Mouse (Mus musculus) CH12.LX (cell line): ENCODE measurements at regions not wholly inside any gene's neighbourhood (a gene's known extent, or its start where the extent isn't known, plus 50 kb on each side); places are given as distances from the start of the nearest gene placed in this dataset.

ENCODE experiments used
- CHD1 ChIP-seq: IDR thresholded peaks from 2 replicates; pipeline ENCODE4 v1.6.1; 2012; ENCODE audit warnings: low read depth, low read length, improper control_type of control experiment, inconsistent platforms
- CHD2 ChIP-seq: IDR thresholded peaks from 2 replicates; pipeline ENCODE4 v1.6.1; 2011; ENCODE audit warnings: low read length, improper control_type of control experiment
- CTCF ChIP-seq, 2 experiments: IDR thresholded peaks in 1 of 2; conservative IDR thresholded peaks in 1 of 2; 2 replicates each; pipeline ENCODE4 v1.5.1; 2011 to 2012; ENCODE audit warnings: low read depth in 2 of 2, low read length in 2 of 2, improper control_type of control experiment in 1 of 2, inconsistent platforms in 1 of 2, mild to moderate bottlenecking in 1 of 2, moderate library complexity in 1 of 2
- ETS1 ChIP-seq: conservative IDR thresholded peaks from 2 replicates; pipeline ENCODE4 v1.6.1; 2012; ENCODE audit warnings: low read depth, mild to moderate bottlenecking, inconsistent platforms, low read length, improper control_type of control experiment, moderate library complexity
- MAX ChIP-seq: IDR thresholded peaks from 2 replicates; pipeline ENCODE4 v1.6.1; 2011; ENCODE audit warnings: low read length, improper control_type of control experiment
- MAZ ChIP-seq: IDR thresholded peaks from 2 replicates; pipeline ENCODE4 v1.6.1; 2012; ENCODE audit warnings: low read depth, mild to moderate bottlenecking, inconsistent platforms, low read length, improper control_type of control experiment, moderate library complexity
- MEF2A ChIP-seq: IDR thresholded peaks from 2 replicates; pipeline ENCODE4 v1.6.1; 2014; ENCODE audit warnings: low read depth, mild to moderate bottlenecking, inconsistent platforms, low read length, improper control_type of control experiment, borderline replicate concordance
- MXI1 ChIP-seq: IDR thresholded peaks from 2 replicates; pipeline ENCODE4 v1.6.1; 2011; ENCODE audit warnings: mild to moderate bottlenecking, low read depth, low read length, improper control_type of control experiment
- MYC ChIP-seq: IDR thresholded peaks from 2 replicates; pipeline ENCODE4 v1.6.1; 2011; ENCODE audit warnings: low read depth, mild to moderate bottlenecking, improper control_type of control experiment, low read length
- POLR2A ChIP-seq: IDR thresholded peaks from 2 replicates; pipeline ENCODE4 v1.6.1; 2011; ENCODE audit warnings: low read depth, mild to moderate bottlenecking, improper control_type of control experiment, low read length
- POLR2AphosphoS2 ChIP-seq: IDR thresholded peaks from 2 replicates; pipeline ENCODE4 v1.6.1; 2011; ENCODE audit warnings: low read depth, low read length, improper control_type of control experiment
- RCOR1 ChIP-seq: conservative IDR thresholded peaks from 2 replicates; pipeline ENCODE4 v1.6.1; 2012; ENCODE audit warnings: low read depth, mild to moderate bottlenecking, inconsistent platforms, low read length, improper control_type of control experiment
- SMC3 ChIP-seq: IDR thresholded peaks from 2 replicates; pipeline ENCODE4 v1.6.1; 2011; ENCODE audit warnings: low read depth, low read length, improper control_type of control experiment
- ZKSCAN1 ChIP-seq: IDR thresholded peaks from 2 replicates; pipeline ENCODE4 v1.6.1; 2012; ENCODE audit warnings: low read depth, inconsistent platforms, low read length, improper control_type of control experiment, borderline replicate concordance

GRCm38 (mm10) chr13:37248741-37249140, 96.3 kb upstream of the Ly86 start:
- TF ChIP-seq SMC3: peak; percentile 66
- TF ChIP-seq CHD2: no peak
- TF ChIP-seq CHD1: no peak
- TF ChIP-seq ZKSCAN1: no peak
- TF ChIP-seq ETS1: no peak
- TF ChIP-seq RCOR1: no peak
- peak in 1 of 2 experiments; percentile 63; a peak in 2 of 4 replicates for TF ChIP-seq CTCF (conservative IDR thresholded peaks at IDR 0.05 in 1 of 2, IDR thresholded peaks at IDR 0.05 in 1 of 2; ENCODE audit: low read depth in 2 of 2, low read length in 2 of 2)
- TF ChIP-seq POLR2A: no peak
- TF ChIP-seq MYC: no peak
- TF ChIP-seq POLR2AphosphoS2: no peak
- no peak for TF ChIP-seq MAX
- no peak for TF ChIP-seq MAZ
- no peak for TF ChIP-seq MXI1
- TF ChIP-seq MEF2A: no peak
